Mouse (Mus musculus): ENCODE results near the gene Sgpp2. TPM values are rescaled to one million over a fixed set of nuclear protein-coding genes. Genes with fewer than 3 reads are reported as not detected.

Gene Sgpp2
- total RNA-seq, 2 experiments from 2014 or later = 0.08 TPM; not detected in 1

DNA sequence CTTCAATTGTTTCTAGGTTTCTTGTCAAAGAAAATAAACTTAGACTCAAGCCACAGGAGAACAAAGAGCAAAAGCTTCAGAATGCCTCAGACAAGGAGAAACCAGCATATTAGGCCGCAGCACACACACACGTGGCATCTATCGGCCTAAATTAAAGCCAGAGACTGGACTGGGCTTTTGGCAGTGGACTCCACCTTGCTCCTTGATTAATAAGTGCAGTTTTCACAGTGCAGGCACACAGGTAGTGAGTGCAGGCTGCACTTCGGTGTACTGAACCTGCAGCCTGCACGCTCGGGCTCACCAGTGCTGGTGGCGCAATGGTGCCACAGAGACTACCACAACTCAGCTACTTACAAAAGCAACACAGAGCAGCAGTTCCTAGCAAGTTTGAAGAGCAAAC is 132.9 kb downstream of the Sgpp2 start:
- intact Hi-C loops (cut with DNase I) = no loop called here
- DNase-seq = no peak

- no peak for DNase-seq
Measured at GRCm38 (mm10) chr1:78446232-78446631, 136.1 kb downstream of the Sgpp2 start.

GRCm38 (mm10) chr1:78446742-78447141 is 136.6 kb downstream of the Sgpp2 start:
- intact Hi-C loops (cut with DNase I) = no loop called here
- DNase-seq = no peak

More at GRCm38 (mm10) chr1:78446232-78446631, 136.1 kb downstream of the Sgpp2 start:
- intact Hi-C loops (cut with DNase I) = no loop called here

GRCm38 (mm10) chr1:78448091-78448490 is 137.9 kb downstream of the Sgpp2 start:
- DNase-seq = no peak
- intact Hi-C loops (cut with DNase I) = no loop called here

- intact Hi-C loops (cut with DNase I) = loop anchor here (10.0 kb wide), 1 partner anchor 476 kb away; no protein-coding TSS in a partner anchor
- no peak for DNase-seq
Measured at GRCm38 (mm10) chr1:78451070-78451854, 141.1 kb downstream of the Sgpp2 start.

DNA sequence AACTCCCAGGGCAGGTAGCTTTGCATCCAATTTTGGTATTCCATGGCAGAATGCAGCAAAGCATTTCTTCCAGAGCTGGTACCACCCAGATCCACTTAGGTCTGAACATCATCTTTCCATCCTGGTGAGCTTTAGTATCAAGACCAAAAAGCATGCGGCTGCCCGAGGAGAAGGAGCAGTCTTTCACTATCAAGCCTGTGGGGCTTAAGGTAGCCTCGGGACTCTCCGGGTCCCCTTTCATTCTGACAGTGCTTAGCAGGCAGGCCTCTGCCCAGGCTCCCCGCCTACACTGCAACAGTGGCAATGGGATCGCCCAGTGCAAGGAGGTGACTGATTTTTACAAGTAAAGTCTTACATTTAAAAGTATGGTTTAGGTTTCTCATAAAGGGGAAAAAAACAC is 142.4 kb downstream of the Sgpp2 start:
- intact Hi-C loops (cut with DNase I) = loop anchor here (10.0 kb wide), 1 partner anchor 478 kb away; no protein-coding TSS in a partner anchor
- DNase-seq = no peak

GRCm38 (mm10) chr1:78453886-78454285 is 143.7 kb downstream of the Sgpp2 start:
- no peak for DNase-seq
- intact Hi-C loops (cut with DNase I) = loop anchor here (10.0 kb wide), 1 partner anchor 479 kb away; no protein-coding TSS in a partner anchor

GRCm38 (mm10) chr1:78454659-78455058 is 144.5 kb downstream of the Sgpp2 start:
- peak in 1 of 2 experiments; percentile 17 for DNase-seq
- intact Hi-C loops (cut with DNase I) = loop anchor here (10.0 kb wide), 1 partner anchor 480 kb away; no protein-coding TSS in a partner anchor

Other genes with a start within 250 kb of the Sgpp2 start
- gene Pax3, start 113.2 kb upstream of the Sgpp2 start, total RNA-seq (2021) = not detected
- gene Farsb, start 178.6 kb downstream of the Sgpp2 start, total RNA-seq (2021) = 10 to 100 TPM; 49.0 to 50.0 TPM
- gene Mogat1, start 200.6 kb downstream of the Sgpp2 start, total RNA-seq (2021) = not detected
- not detected for gene BC035947, start 201.8 kb downstream of the Sgpp2 start, total RNA-seq (2021)

Measured in heart, postnatal 36 days (tissue).